Mouse (Mus musculus) monocyte, adult 5-6 weeks (primary cell): Measurements from ENCODE around the gene B3galt6. TPM values are rescaled to one million over a fixed set of nuclear protein-coding genes. Genes with fewer than 3 reads are reported as not detected.

Experiments used
- ATAC-seq: fragments of 153-309, 156-312 bp; replicated peaks from 2 replicates; pipeline ENCODE4 v1.8.0; 2017; ENCODE audit warnings: mild to moderate bottlenecking; ENCODE audit not compliant: low TSS enrichment, insufficient number of reproducible peaks, severe bottlenecking, poor library complexity, low FRiP score
- total RNA-seq: library from RNA; stranded (forward); fragments of 200-1000, 200-491, 200-594 nt; gene quantifications from 3 replicates; pipeline ENCODE4 v1.2.3, GENCODE M21; 2017

B3galt6 gene
- total RNA-seq, 1 experiment from 2014 or later, result 3.5 TPM

DNA sequence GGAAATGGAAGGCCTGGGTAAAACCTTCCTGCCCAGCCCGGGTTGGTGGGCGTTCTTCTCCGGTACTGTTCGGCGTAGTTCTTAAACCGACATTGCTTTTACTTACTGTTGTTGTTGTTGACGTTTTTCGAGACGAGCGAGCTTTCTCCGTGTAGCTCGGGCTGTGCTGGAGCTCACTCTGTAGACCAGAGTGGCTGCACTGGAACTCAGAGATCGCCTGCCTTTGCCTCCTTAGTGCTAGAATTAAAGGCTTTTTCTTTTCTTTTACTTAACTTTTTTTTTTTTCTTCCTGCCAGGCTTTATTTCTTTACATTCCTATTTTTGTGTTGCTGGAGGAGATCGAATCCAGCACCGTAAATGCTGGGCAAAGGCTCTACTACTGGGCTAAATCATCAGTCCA lies 1.2 kb upstream of the B3galt6 start:
- ATAC-seq, result no peak

DNA sequence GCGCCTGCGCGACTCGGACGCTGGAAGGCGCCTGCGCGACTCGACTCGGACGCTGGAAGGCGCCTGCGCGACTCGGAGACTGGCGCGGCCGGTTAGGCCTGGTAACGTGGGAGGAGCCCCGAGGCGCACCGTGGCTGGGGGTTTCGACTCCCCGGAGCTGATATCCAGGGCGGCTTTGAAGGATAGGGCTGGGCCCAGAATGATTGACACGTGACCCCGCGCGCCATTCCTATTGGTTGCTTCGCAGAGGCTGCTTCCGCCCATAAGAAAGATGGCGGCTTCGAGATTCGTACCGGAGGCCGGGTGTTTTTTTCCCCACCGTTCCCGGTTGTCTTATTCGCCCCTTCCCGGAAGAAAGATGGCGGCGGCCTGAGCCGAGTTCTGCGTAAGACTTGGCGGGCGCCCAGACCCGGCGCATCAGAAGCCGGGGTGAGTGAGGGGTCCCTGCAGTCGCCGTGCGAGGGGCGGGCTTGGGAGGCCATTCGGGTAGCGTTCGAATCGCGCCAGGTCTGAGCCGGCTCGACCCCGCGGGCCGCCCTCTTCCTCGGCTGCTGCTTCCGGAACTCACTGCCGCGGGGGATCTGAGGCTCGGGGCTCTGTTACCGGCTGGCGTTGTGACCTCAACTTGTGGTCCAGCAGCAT lies 578 bp upstream of the B3galt6 start:
- ATAC-seq, result peak; percentile 84

DNA sequence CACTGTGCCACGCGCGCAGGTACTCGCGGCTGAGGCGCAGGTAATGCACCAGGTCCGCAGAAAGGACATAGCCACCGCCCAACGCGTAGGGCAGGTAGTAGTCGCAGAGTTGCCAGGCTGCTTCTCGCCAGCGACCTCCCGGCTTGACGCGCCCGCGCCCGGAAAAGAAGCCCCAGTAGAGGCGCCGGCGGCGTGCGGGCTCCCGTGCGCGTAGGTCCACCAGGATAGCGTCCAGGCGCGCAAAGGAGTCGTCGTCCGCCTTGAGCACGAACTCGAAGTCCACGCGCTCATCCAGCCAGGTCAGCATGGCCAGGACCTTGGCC lies 580 bp downstream of the B3galt6 start:
- no peak for ATAC-seq

DNA sequence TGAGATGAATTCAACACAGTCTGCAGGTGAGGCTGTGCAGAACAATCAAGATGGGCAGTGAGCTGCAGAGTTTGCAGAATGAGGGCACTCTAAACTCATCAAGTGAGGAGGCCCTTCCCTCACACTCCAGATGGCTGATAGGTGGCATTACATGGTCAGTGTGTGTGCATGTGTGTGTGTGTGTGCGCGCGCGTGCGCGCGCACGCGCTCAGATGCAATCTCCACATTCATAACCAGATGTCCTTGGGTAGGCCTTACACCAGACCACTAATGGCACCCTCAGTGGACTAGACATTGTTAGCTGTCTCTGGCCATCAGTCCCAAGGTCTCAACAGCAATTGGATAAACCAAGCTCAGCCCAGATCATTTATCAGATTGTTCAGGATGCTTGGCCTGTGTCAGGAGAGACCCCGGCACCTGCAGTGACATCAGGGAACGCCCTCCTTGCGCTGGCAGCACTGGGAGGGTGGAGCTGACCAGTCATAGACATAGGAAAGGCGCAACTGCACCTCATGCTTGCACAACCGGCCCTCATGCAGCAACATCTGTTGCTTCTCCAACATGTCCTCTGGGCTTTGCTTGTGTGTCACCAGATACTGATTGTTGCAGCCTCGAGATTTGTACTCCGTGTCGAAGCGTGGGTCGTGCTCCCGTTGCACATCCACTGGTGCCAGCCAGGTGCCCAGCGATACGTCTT lies 1.1 kb downstream of the B3galt6 start:
- no peak for ATAC-seq

DNA sequence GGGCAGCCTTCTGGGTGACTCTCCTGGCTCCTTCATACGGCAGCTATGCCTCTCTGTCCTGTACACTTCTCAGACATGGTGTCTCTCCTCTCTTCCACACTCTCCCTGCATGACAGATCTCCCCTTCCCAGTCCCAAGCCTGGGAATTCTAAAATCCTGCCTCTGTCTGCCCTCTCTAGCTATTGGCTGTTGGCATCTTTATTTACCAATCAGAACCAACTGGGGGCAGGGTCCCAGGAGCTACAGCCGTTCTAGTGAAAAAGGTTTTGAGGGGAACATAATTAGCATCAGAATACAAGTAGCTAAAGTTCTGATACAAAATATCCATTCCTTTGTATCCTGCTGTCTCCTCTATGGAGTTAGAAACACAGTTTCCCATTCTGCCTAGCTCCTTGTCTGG lies 8.7 kb downstream of the B3galt6 start:
- no peak for ATAC-seq

DNA sequence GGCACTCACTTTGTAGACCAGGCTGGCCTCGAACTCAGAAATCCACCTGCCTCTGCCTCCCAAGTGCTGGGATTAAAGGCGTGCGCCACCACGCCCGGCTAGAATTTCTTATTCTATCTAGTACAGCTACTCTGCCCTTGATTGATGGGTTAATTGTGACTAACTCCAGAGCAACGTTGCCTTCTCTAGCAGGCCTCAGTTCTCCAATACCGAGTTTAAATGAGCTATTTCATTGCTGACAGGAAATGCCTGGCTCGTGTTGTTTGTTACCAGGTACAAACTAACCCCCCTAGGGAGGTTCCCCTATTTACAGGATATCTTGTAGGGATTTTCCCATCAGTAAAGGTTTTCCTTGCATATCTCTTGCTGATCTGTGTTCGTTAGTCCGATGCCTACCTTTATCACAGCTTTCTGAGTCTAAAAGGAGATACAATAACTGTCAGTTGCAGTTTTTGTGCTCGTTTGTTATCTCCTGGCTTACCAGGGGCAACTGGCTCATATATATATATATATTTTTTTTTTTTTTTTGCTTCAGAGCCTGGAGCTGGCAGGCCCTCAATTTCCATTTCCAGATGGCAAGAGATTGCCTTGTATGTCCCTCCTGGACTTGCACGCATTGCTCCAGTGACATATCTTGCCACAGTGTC lies 10.9 kb downstream of the B3galt6 start:
- no peak for ATAC-seq

DNA sequence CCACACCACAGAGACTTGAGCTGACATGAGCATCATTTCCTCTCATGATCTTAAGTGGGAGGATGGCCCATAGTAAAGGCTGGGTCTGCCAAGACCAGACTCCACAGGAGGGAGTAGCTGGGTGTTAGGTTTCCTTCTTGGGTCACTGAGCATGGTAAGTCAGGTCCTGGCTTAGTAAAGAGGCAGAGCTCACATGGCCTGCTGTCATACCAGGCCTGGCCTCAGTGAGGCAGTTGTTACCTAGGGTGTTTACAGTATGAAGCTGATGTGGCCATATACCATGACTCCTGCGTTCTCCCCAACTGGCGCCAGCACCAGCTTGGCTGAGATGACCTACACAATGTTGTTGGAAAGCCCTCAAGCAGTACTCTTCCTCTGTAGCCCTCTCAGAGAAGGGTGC lies 19.2 kb downstream of the B3galt6 start:
- ATAC-seq, result no peak

DNA sequence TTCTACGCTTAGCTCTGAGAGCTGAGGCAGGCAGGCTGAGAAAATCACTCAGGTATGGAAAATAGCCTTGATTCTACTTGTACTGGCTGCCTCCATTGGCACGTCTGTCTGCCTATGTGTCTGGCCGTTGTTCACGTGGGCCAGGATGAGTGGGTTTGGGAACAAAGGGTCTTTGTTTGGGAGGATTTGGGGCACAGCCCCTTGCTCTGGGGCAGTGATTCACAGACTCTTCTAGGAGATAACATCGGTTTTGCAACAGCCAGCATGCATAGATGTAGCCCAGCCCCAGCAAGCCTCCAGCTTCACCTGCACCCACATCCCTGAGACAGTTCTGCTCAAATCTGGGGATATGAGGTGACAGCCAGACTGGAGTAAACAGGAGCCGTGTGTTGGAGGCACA lies 19.8 kb downstream of the B3galt6 start:
- ATAC-seq, result no peak

DNA sequence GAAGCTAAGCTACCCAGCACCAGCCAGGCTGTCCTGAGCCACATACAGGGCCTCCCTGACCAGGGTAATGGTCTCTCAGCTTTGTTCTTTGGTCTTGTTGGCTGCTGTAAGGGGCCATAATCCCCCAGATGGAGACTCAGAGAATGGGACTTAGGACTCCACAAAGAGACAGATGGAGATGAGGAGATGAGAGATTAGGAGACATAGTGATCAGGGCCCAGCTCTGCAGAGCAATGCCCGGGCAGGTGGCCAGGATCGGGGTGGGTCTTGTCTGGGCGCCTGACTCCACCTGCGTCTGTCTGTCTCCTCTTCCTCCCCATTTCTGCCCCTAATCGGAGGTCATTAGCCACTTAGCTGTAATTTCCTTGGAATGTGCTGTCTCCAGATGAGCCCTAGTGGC lies 22.2 kb downstream of the B3galt6 start:
- ATAC-seq, result no peak

DNA sequence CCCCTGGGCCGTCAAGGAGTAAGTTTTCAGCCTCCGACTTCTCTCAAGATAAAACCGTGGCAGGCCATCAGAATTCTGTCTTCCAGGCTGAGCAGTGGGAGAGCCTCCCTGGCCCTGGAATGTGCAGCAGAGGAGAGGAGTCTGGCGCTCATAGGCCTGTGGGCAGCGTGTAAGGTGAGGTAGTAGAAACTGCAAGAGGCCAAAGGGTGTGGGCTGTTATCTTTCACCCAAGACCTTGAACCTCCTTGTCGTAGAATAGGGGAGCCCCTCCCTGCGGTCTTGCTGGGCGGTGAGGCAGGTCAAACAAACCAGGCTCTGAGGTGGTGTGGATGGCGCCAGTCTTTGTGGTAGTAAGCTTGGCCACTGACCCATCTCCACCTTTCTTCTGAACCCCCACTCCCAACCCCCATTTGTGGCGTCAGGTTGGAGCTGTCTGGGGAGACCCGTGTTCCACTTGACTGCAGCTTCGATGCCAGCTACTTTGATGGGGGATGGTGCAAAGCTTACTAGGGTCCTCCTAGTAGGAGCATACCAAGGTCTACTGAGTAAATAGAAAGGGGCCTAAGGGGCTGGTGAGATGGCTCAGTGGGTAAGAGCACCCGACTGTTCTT lies 23.3 kb downstream of the B3galt6 start:
- no peak for ATAC-seq

DNA sequence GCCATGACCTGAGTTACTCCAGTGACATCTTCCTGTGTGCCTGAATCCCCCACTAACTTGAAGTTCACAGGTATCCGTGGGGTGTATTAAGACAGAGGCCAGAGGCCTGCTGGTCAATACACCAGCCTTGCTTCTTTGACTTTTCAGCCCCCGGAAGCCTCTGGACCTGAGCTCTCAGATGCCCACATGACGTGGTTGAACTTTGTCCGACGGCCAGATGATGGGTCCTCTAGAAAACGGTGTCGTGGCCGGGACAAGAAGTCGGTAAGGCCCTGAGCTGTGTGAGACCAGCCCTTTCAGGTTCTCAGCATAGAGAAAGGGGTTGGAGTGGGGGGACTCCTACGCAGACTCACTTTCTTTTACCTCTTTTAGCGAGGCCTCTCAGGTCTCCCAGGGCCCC lies 28.1 kb downstream of the B3galt6 start:
- ATAC-seq, result no peak

DNA sequence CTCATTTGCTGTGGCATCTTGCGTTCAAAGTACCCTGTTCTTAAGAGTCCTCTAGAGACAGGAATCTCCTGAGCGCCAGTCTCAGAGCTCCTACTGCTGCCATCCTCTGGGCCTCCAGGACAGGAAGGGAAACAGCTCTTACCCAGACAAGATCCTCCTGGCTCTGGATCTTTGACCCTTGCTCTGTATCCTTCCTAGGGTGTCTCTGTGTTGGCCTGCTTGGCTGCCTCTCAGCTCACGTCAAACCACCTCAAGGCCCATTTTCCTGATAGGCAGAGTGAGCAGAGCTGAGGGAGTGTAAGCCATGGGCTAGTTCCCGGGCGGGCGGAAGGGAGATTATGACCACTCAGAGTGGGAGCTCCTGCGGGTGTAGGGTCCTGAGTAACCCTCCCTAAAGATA lies 29.3 kb downstream of the B3galt6 start:
- ATAC-seq, result no peak

DNA sequence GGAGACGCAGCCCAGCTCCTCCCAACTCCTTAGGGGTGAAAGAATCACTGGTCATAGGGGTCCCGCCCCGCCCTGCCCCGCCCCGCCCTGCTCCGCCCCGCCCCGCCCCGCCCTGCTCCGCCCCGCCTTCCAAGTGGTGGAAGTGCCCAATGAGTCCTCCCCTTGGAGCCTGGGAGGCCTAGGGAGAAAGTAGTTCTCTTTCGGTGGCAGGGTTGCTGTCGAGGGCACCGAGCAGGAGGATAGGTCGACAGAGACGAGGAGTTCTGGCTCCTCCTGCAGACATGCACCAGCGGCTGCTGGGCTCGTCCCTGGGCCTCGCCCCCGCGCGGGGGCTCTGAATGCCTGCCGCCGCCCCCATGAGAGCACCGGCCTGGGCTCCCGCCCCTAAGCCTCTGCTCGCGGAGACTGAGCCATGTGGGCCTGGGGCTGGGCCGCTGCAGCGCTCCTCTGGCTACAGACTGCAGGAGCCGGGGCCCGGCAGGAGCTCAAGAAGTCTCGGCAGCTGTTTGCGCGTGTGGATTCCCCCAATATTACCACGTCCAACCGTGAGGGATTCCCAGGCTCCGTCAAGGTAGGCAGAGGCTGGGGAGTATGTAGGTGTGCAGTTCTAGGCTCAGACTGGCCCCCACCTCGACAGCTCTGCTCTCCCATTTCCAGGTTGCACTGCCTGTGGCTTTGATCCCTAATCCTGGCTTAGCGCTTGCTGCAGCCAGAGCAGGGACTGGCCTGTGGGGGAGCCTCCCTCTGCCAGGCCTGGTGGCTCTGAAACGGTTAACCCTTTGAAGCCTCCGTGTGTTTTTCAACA lies 30.1 kb downstream of the B3galt6 start, which contains the start of gene C1qtnf12:
Gene C1qtnf12, plus strand, starts transcription at position 152 of the 805 bp plus-strand sequence.
- ATAC-seq, result no peak

DNA sequence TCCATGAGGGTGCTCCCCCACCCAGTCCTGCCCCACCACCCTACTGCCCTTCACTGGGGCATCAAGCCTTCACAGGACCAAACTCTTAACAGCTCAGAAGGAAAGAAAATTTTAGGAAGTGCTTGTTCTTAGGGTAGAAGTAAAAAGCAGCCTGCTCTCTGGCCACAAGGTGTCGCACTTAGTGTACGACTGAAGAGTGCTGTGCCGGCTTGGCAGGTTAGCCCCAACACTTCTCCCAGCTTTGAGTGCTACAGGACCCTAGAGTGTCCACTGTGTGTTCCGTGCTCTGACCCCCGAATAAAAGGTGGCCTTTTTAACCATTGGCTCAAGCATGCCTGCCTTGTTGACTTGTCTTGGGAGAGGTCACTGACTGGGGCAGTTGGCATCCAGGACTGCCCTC lies 33.2 kb downstream of the B3galt6 start:
- peak; percentile 69 for ATAC-seq

DNA sequence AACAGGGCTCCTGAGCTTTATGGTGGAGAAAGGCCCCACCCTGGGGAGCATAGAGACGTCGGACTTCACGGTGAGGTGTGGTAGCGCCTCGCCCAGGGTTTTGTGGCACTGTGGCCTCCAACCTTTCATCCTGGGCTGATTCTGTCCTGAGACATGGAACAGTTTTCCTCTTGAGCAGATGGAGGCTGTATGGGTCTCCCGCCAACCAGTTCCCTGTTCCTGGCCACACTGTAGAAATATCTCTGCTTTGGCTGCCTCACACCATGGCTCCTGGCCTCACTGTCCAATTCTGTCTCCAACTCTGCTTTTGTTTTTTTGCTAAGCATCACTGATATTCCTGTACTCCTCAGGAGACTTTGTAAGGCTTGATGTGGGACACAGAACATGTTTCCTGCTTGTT lies 37.0 kb downstream of the B3galt6 start:
- ATAC-seq, result no peak

DNA sequence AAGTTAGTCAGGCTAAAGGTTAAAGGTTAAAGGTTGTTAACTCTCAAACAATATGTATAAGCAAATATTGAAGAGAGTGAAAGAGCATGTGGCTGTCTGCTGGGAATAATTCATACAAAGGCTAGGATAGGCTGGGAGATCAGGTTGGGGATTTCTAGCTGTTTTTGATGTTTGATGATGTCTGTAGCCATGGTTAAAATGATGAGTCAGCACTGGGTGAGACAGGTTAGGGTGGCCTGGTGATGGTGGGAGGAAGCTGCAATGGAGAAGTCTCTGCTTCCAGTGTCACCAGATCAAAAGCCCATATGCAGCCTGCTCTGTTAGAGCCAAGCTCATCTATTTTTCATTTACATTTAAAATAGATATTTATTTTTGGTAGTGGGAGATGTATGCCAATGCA lies 45.4 kb downstream of the B3galt6 start:
- no peak for ATAC-seq

DNA sequence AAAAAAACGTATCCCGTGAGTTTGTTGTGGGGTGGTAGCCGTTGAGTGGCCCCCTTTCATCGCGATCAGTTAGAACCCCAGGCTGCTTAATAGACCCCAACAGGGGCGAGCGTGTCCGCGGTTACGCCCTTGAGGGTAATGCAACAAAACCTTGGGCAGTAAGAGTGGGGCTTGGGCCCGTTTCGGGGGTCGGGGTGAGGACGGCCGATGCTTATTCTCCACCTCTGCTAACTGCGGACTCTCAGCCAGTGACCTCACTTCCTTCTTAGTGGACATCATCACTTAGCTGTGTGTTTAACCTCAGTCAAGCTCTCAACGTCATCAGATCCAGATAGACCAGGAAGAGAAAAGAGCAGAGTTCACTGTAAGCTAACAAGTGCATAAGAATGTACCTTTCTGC lies 48.2 kb downstream of the B3galt6 start:
- ATAC-seq, result peak; percentile 48; the same call in 1 of the 2 replicates

DNA sequence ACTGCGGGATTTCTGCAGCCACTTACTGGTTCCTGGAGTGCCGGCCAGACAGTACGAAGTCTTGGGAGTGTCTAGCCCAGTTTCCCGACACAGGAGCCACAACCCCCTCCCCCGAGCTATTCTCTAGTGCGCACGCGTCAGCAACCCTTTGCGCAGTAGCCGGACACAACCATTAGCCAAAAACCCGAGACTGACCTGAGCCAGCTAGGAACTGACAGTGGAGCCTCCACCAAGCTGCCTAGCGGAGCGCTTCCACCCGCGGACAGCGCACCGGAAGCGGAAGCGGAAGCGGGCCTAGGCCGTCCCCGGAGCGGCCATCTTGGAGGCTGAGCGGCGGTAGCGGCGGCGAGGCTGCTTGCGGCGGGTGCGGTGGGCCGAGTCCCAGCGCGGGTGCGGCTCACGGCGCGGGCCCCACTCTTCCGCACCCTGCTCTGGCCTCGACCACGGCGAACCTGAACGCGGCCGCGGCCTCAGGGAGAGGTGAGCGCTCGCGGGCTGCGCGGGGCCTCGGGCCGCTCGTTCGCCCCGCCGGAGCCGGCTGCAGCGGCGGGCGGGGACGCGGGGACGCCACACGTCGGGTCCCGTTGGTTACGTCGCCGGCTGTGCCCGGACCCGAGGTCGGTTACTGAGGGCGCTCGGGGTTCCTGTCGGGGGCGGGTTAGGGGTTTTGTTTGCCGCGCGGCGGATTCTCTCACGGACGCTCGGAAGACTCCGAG lies 48.8 kb downstream of the B3galt6 start, which contains the start of gene Ube2j2:
Gene Ube2j2, plus strand, starts transcription at position 298 of the 716 bp plus-strand sequence.
- peak; percentile 89 for ATAC-seq
